Mouse (Mus musculus) kidney, postnatal 0 days (tissue): ENCODE data around the gene Kcnc3. TPM values are rescaled to one million over a fixed set of nuclear protein-coding genes. Genes with fewer than 3 reads are reported as not detected.
A peak's percentile ranks its signal among the peaks of the same experiment; 100 is the strongest.

Experiments
- ATAC-seq: fragments of 200-750 bp; cut with Nextera tagmentation; replicated peaks from 2 replicates; pipeline ENCODE4 v1.8.0; 2017; ENCODE audit warnings: low read depth, moderate number of reproducible peaks, moderate TSS enrichment, moderate library complexity; ENCODE audit not compliant: low FRiP score
- DNase-seq: peaks from one replicate; pipeline ENCODE4 v3.0.0-alpha.2; 2016; ENCODE audit warnings: low spot score
- H3K27ac ChIP-seq: fragments of 300-500 bp; sonication (generic); 2 replicates; pipeline ENCODE4 v1.5.1; 2014; ENCODE audit warnings: mild to moderate bottlenecking
- H3K27me3 ChIP-seq: fragments of 300-500 bp; sonication (generic); 2 replicates; pipeline ENCODE4 v1.6.1; 2014; ENCODE audit warnings: low read length, mixed read lengths; ENCODE audit not compliant: insufficient read depth
- H3K36me3 ChIP-seq: fragments of 300-500 bp; sonication (generic); 2 replicates; pipeline ENCODE4 v1.6.1; 2014; ENCODE audit warnings: low read length, mixed read lengths; ENCODE audit not compliant: insufficient read depth
- H3K4me1 ChIP-seq: fragments of 300-500 bp; sonication (generic); replicated peaks from 2 replicates; pipeline ENCODE4 v1.6.1; 2014; ENCODE audit warnings: antibody characterized with exemption, low read length, mixed read lengths; ENCODE audit not compliant: insufficient read depth
- H3K4me2 ChIP-seq: fragments of 300-500 bp; sonication (generic); 2 replicates; pipeline ENCODE4 v1.6.1; 2014; ENCODE audit warnings: mild to moderate bottlenecking, low read length, moderate library complexity, mixed read lengths
- H3K4me3 ChIP-seq: fragments of 300-500 bp; sonication (generic); replicated peaks from 2 replicates; pipeline ENCODE4 v1.5.1; 2014; ENCODE audit warnings: low read depth, low read length
- H3K9ac ChIP-seq: fragments of 300-500 bp; sonication (generic); 2 replicates; pipeline ENCODE4 v1.6.1; 2014; ENCODE audit warnings: low read depth, low read length
- H3K9me3 ChIP-seq: fragments of 300-500 bp; sonication (generic); replicated peaks from 2 replicates; pipeline ENCODE4 v1.6.1; 2016; ENCODE audit warnings: low read length, inconsistent platforms, mixed read lengths
- CTCF ChIP-seq: IDR thresholded peaks from 2 replicates; pipeline ENCODE4 v1.5.1; 2016; ENCODE audit warnings: antibody characterized with exemption, low read depth, mild to moderate bottlenecking, moderate library complexity
- WGBS: fragments of 180-500 bp; shearing (Covaris S2); extraction: QIAGEN DNeasy Blood & Tissue Kit; methylation state at CpG from one replicate; pipeline ENCODE4 v1.1.7; 2014; 5-methylcytosine and 5-hydroxymethylcytosine counted together
- polyA plus RNA-seq: library from polyadenylated mRNA; unstranded; fragments of >200 nt; fragmentation: Nextera tagmentation; extraction: Ambion mirVana; gene quantifications from 2 replicates; pipeline ENCODE4 v1.2.1, GENCODE M21; 2015

The Kcnc3 gene
- polyA plus RNA-seq, 1 experiment from 2014 or later: 0.30 TPM

DNA sequence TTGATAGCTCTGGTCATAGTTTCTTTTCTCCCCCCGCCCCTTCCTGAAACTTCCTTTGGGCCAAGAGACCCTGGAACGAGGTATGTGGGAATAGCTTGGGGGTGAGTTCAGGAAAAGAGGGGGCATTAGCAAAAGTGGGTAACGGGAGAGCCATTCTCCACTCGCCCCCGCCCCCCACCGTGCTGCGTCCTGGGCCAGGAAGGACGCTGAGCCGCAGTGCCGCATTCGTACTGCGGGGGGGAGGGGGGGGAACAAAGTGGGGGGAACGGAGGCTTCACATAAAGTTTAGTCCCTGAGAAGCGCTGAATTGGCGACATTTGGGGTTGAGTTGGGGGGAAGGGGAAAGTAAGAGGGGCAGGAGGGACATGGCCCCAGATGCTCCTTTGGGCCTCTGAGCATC lies 2.6 kb downstream of the Kcnc3 start:
- peaks cover 3% of the 10 kb centered on the region; the same call in 1 of the 2 replicates for H3K4me1 ChIP-seq
- no peak overlapping the region for H3K4me3 ChIP-seq
- WGBS: 2% methylated on average over 15 of the region's 15 CpGs
- no peaks in the 10 kb centered on the region for H3K36me3 ChIP-seq
- H3K9ac ChIP-seq: no peak overlapping the region
- H3K9me3 ChIP-seq: no peaks in the 10 kb centered on the region
- ATAC-seq (no peak), DNase-seq (no peak)
- TF ChIP-seq CTCF: no peak
- no peak overlapping the region for H3K4me2 ChIP-seq
- H3K27me3 ChIP-seq: peaks cover 43% of the 10 kb centered on the region
- H3K27ac ChIP-seq: no peak overlapping the region

DNA sequence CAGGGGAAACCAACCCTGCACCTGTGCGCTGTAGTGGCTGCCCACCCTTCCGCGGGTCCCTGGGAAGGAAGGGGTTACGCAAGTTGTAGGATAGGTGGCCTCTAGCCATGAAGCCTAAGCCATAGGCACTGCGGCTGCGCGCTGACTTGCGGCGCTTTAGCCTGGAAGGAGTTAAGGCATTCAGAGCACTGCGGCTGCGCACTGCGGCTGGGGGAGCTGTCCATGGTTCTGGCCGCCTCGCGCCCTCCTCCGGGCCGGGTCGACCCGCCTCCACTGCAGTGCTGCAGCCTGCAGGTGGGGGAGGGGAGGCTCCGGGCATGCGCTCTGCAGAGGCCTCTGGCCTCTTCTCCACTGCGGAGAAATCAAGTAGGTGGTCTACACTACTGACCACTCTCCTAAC lies 3.3 kb downstream of the Kcnc3 start:
- DNase-seq: peak; percentile 84
- Histone ChIP-seq H3K9ac (no peak overlapping the region), H3K4me3 (no peak overlapping the region), H3K27me3 (peaks cover 37% of the 10 kb centered on the region), H3K4me1 (peaks cover 3% of the 10 kb centered on the region; the same call in 1 of the 2 replicates), H3K36me3 (no peaks in the 10 kb centered on the region), H3K27ac (no peak overlapping the region), H3K4me2 (0 out of 2 replicates have a peak overlapping the region, but pooled peaks have one; percentile 13), H3K9me3 (no peaks in the 10 kb centered on the region)
- ATAC-seq: 0 out of 2 replicates have a peak, but pooled peaks have one; percentile 9
- WGBS: under 1% methylated on average over 21 of the region's 22 CpGs
- TF ChIP-seq CTCF: no peak

GRCm38 (mm10) chr7:44594291-44594690 lies 3.8 kb downstream of the Kcnc3 start:
- H3K4me2 ChIP-seq: no peak overlapping the region
- ATAC-seq: no peak
- 61% methylated on average over 6 of the region's 6 CpGs for WGBS
- H3K9me3 ChIP-seq: no peaks in the 10 kb centered on the region
- H3K27ac ChIP-seq: no peak overlapping the region
- no peak overlapping the region for H3K9ac ChIP-seq
- TF ChIP-seq CTCF: no peak
- no peaks in the 10 kb centered on the region for H3K36me3 ChIP-seq
- H3K4me1 ChIP-seq: peaks cover 3% of the 10 kb centered on the region; the same call in 1 of the 2 replicates
- H3K4me3 ChIP-seq: no peak overlapping the region
- no peak for DNase-seq
- H3K27me3 ChIP-seq: peaks cover 34% of the 10 kb centered on the region

- H3K36me3 ChIP-seq: no peaks in the 10 kb centered on the region
- H3K9ac ChIP-seq: no peak overlapping the region
- H3K4me2 ChIP-seq: no peak overlapping the region
- 90% methylated on average over 20 of the region's 20 CpGs for WGBS
- no peak overlapping the region for H3K27ac ChIP-seq
- ATAC-seq: no peak
- peaks cover 27% of the 10 kb centered on the region for H3K27me3 ChIP-seq
- H3K4me1 ChIP-seq: peaks cover 3% of the 10 kb centered on the region; the same call in 1 of the 2 replicates
- no peak for DNase-seq
- no peaks in the 10 kb centered on the region for H3K9me3 ChIP-seq
- no peak overlapping the region for H3K4me3 ChIP-seq
- TF ChIP-seq CTCF: no peak
Observed at GRCm38 (mm10) chr7:44595131-44595561, 4.7 kb downstream of the Kcnc3 start.

DNA sequence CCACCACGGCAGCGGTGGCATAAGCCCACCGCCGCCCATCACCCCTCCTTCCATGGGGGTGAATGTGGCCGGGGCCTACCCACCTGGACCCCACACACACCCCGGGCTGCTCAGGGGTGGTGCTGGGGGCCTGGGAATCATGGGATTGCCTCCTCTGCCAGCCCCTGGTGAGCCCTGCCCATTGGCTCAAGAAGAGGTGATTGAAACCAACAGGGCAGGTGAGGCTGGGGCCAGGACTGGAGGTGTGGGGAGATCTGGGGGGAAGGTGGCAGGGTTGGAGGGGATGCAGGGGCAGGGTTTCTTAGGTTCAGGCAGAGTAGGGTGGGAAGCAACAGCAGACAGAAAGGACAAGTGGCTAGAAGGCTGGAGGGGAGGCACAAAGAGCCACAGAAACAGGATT lies 5.6 kb downstream of the Kcnc3 start:
- Histone ChIP-seq H3K36me3 (no peaks in the 10 kb centered on the region), H3K4me1 (no peaks in the 10 kb centered on the region; the same call in 1 of the 2 replicates), H3K27ac (no peak overlapping the region), H3K27me3 (peaks cover 27% of the 10 kb centered on the region), H3K4me2 (no peak overlapping the region), H3K9me3 (no peaks in the 10 kb centered on the region), H3K9ac (no peak overlapping the region), H3K4me3 (no peak overlapping the region)
- ATAC-seq (no peak), DNase-seq (no peak)
- TF ChIP-seq CTCF: no peak
- WGBS: 93% methylated on average over 6 of the region's 6 CpGs

- no peak for DNase-seq
- Histone ChIP-seq H3K9ac (no peak overlapping the region), H3K4me1 (no peaks in the 10 kb centered on the region), H3K4me3 (no peak overlapping the region), H3K27ac (no peak overlapping the region), H3K9me3 (no peaks in the 10 kb centered on the region), H3K27me3 (peaks cover 25% of the 10 kb centered on the region), H3K36me3 (no peaks in the 10 kb centered on the region), H3K4me2 (no peak overlapping the region)
- TF ChIP-seq CTCF: no peak
- no peak for ATAC-seq
- WGBS: 52% methylated on average over 5 of the region's 5 CpGs
Observed at GRCm38 (mm10) chr7:44596996-44597538, 6.6 kb downstream of the Kcnc3 start.

DNA sequence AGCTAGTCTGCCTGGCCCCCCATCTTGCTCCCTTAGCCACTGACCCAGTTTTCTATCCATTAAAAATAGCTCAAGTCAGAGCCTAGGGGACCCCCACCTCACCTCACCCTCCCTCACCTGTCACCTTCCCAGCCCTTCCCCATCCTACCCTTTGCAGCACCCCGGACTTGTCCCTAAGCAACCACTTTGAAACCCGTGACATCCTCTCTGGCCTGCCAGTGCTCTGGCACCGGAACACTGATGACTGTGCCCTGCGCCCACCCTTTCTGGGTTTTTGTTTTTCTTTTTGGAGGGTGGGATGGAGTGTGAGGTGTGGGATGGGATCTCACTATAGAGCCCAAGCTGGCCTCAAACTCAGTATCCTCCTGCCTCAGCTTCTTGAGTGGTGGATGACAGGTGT lies 7.2 kb downstream of the Kcnc3 start:
- Histone ChIP-seq H3K36me3 (no peaks in the 10 kb centered on the region), H3K27ac (no peak overlapping the region), H3K4me3 (no peak overlapping the region), H3K4me1 (no peaks in the 10 kb centered on the region), H3K9me3 (no peaks in the 10 kb centered on the region), H3K27me3 (peaks cover 25% of the 10 kb centered on the region), H3K4me2 (no peak overlapping the region), H3K9ac (no peak overlapping the region)
- no peak for TF ChIP-seq CTCF
- DNase-seq (no peak), ATAC-seq (no peak)
- WGBS: 92% methylated on average over 4 of the region's 4 CpGs
